Mouse (Mus musculus) testis, adult 10 weeks (tissue): Measurements from ENCODE around the gene Cd209a. TPM values are rescaled to one million over a fixed set of nuclear protein-coding genes. Genes with fewer than 3 reads are reported as not detected.

Experiments used
- polyA plus RNA-seq: library from polyadenylated mRNA; stranded (reverse); fragments of 350-450 nt; fragmentation: Illumina TruSeq; extraction: RNeasy Lipid Tissue Mini Kit (QIAGEN cat#74804); gene quantifications from one replicate; pipeline ENCODE4 v1.2.3, GENCODE M21; 2014; ENCODE audit warnings: low read depth, low replicate concordance

Cd209a gene
- polyA plus RNA-seq: 0.18 TPM

GRCm38 (mm10) chr8:3748761-3749160, at the start of gene Cd209a:
TSS of gene Cd209a (minus strand) at chr8:3748984.

GRCm38 (mm10) chr8:3720551-3720950, 28.2 kb downstream of the Cd209a start, which contains the start of gene Clec4g:
TSS of gene Clec4g (minus strand) at chr8:3720651.

GRCm38 (mm10) chr8:3694121-3694520, 54.7 kb downstream of the Cd209a start, which contains the start of gene Fcer2a:
TSS of gene Fcer2a (minus strand) at chr8:3694175.

Other genes with a start within 250 kb of the Cd209a start
- gene Mcoln1, start 248.5 kb downstream of the Cd209a start, polyA plus RNA-seq: 6.4 TPM
- gene Pnpla6, start 233.6 kb downstream of the Cd209a start, polyA plus RNA-seq: 1.8 TPM
- gene C330021F23Rik, start 181.0 kb downstream of the Cd209a start, polyA plus RNA-seq: not detected
- 2.1 TPM for gene Camsap3, start 161.7 kb downstream of the Cd209a start, polyA plus RNA-seq
- gene Xab2, start 127.7 kb downstream of the Cd209a start, polyA plus RNA-seq: 1.1 TPM
- 37.0 TPM for gene Pet100, start 127.4 kb downstream of the Cd209a start, polyA plus RNA-seq
- not detected for gene Pcp2, start 123.4 kb downstream of the Cd209a start, polyA plus RNA-seq
- 20.9 TPM for gene Stxbp2, start 118.0 kb downstream of the Cd209a start, polyA plus RNA-seq
- 1.1 TPM for gene Retn, start 93.2 kb downstream of the Cd209a start, polyA plus RNA-seq
- gene Mcemp1, start 83.2 kb downstream of the Cd209a start, polyA plus RNA-seq: not detected
- not detected for gene Fcor, start 76.6 kb downstream of the Cd209a start, polyA plus RNA-seq
- 3.2 TPM for gene Trappc5, start 72.7 kb downstream of the Cd209a start, polyA plus RNA-seq
- gene Fcer2a, start 54.8 kb downstream of the Cd209a start, polyA plus RNA-seq: 0.27 TPM
- gene Clec4g, start 28.3 kb downstream of the Cd209a start, polyA plus RNA-seq: 10.7 TPM
- not detected for gene Cd209e, start 105.3 kb upstream of the Cd209a start, polyA plus RNA-seq
- gene Cd209d, start 129.6 kb upstream of the Cd209a start, polyA plus RNA-seq: not detected
- gene Cd209b, start 177.9 kb upstream of the Cd209a start, polyA plus RNA-seq: not detected
- 0.90 TPM for gene Cd209c, start 205.8 kb upstream of the Cd209a start, polyA plus RNA-seq